In the genomic region with DNA sequence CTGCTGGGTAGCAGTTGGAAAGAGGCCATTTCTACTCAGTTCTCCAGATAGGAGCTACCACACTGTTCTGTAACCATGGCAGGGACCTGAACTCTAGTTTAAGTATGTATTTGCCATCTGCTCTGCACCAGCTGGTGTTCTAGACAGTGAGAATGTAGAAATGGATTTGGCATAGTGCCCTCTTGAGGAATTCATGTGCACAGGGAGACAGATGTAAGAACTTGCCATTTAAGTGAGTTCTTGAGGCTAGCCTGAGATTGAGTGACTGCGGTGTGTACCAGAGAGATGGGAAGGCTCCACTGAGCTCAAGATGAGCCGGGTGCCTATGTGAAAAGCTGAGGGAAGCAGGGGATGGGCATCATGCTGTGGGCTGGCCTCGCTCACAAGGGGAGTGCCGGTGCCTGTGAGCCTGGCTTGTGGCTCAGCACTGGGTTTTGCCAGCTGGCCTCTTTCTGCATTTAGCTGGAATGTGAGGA, we compare ENCODE assay signal across 8 mouse cellular contexts.
A peak's percentile ranks its signal among the peaks of the same experiment; 100 is the strongest.
DNase-seq lines count a peak whose midpoint lies in the region.

No protein-coding gene starts in this region.

- intact Hi-C loops in gastrocnemius, postnatal 36 days (cut with DNase I), result no loop called here

- DNase-seq in gastrocnemius, adult 18-20 months (ENCODE audit: low spot score), result peak; percentile 32
- no peak for DNase-seq in gastrocnemius, postnatal 36 days
- peak; percentile 81 to 90 for DNase-seq in cerebellum, adult 18-20 months
- peak; percentile 33 for DNase-seq in gastrocnemius, postnatal 25 days
- DNase-seq in left cerebral cortex, adult 18-20 months (ENCODE audit: low spot score in 2 of 2), result peak; percentile 71 to 83
- DNase-seq in retina, adult 2 months (ENCODE audit: low read depth, low spot score), result peak; percentile 13
- no peak for DNase-seq in ovary, postnatal 14 days (ENCODE audit: low spot score)
- no peak for DNase-seq in ovary, postnatal 36 days (ENCODE audit: low spot score)

Comparison
In these comparisons a context has a peak if more than half of its experiments do, and no peak if none do; other contexts are left out.
1. DNase-seq: peak in gastrocnemius, adult 18-20 months (single experiment), cerebellum, adult 18-20 months (2 of 2), gastrocnemius, postnatal 25 days (single experiment), left cerebral cortex, adult 18-20 months (2 of 2) and retina, adult 2 months (single experiment); none in gastrocnemius, postnatal 36 days (0 of 2), ovary, postnatal 14 days (single experiment) and ovary, postnatal 36 days (single experiment).